Mouse (Mus musculus) regulatory T cell (primary cell): ENCODE results near the gene Magix.
"Not testable (repeated sequence)": the region's sequence is repeated elsewhere in the genome, so short reads cannot be mapped to it uniquely, and the experiment has no call there.

Experiments
- in situ Hi-C: fragments of 300-600 bp; cut with MboI, MseI; formaldehyde crosslinking; loops from one replicate; pipeline ENCODE4 v1.15.1; 2025; ENCODE audit warnings: high pct_unique_total_duplicates

Gene Magix

GRCm38 (mm10) chrX:7680864-7681263, at the start of gene Magix:
Magix (minus strand) TSS chrX:7681251.
- in situ Hi-C loops: no loop called here

GRCm38 (mm10) chrX:7728922-7729265, 47.8 kb upstream of the Magix start:
- in situ Hi-C loops: no loop called here

GRCm38 (mm10) chrX:7728215-7728921, 47.3 kb upstream of the Magix start, which contains the start of gene Praf2:
Praf2 (plus strand) TSS chrX:7728439.
- in situ Hi-C loops: no loop called here

GRCm38 (mm10) chrX:7727176-7727575, 46.1 kb upstream of the Magix start:
- in situ Hi-C loops: no loop called here

GRCm38 (mm10) chrX:7725841-7726240, 44.8 kb upstream of the Magix start:
- in situ Hi-C loops: no loop called here

- in situ Hi-C loops: no loop called here
Observed at GRCm38 (mm10) chrX:7724135-7724534, 43.1 kb upstream of the Magix start.

GRCm38 (mm10) chrX:7722691-7723090, 41.6 kb upstream of the Magix start:
- in situ Hi-C loops: no loop called here

- in situ Hi-C loops: no loop called here
Observed at GRCm38 (mm10) chrX:7722282-7722611, 41.2 kb upstream of the Magix start.

GRCm38 (mm10) chrX:7721514-7722281, 40.6 kb upstream of the Magix start, which contains the start of gene Gm45208:
Gm45208 (plus strand) TSS chrX:7722245.
- in situ Hi-C loops: no loop called here

- in situ Hi-C loops: not testable (repeated sequence)
Observed at GRCm38 (mm10) chrX:7716058-7716457, 35.0 kb upstream of the Magix start.

- in situ Hi-C loops: loop anchor here (5.0 kb wide), 1 partner anchor 383 kb away; no protein-coding TSS in a partner anchor
Observed at GRCm38 (mm10) chrX:7714135-7714899, 33.3 kb upstream of the Magix start, which contains the start of gene Wdr45. Wdr45 (plus strand) TSS chrX:7714333.

GRCm38 (mm10) chrX:7713764-7714134, 32.7 kb upstream of the Magix start:
- in situ Hi-C loops: loop anchor here (5.0 kb wide), 1 partner anchor 384 kb away; no protein-coding TSS in a partner anchor

- in situ Hi-C loops: no loop called here
Observed at GRCm38 (mm10) chrX:7696954-7697381, 15.9 kb upstream of the Magix start, which contains the start of gene Gpkow. Gpkow (plus strand) TSS chrX:7697131.

GRCm38 (mm10) chrX:7696520-7696919, 15.5 kb upstream of the Magix start:
- in situ Hi-C loops: no loop called here

- in situ Hi-C loops: no loop called here
Observed at GRCm38 (mm10) chrX:7692862-7693261, 11.8 kb upstream of the Magix start.

GRCm38 (mm10) chrX:7690486-7690885, 9.4 kb upstream of the Magix start:
- in situ Hi-C loops: no loop called here

GRCm38 (mm10) chrX:7688321-7688720, 7.3 kb upstream of the Magix start:
- in situ Hi-C loops: no loop called here

- in situ Hi-C loops: no loop called here
Observed at GRCm38 (mm10) chrX:7680057-7680412, 1.0 kb downstream of the Magix start.

- in situ Hi-C loops: no loop called here
Observed at GRCm38 (mm10) chrX:7679405-7680056, 1.5 kb downstream of the Magix start.

GRCm38 (mm10) chrX:7678986-7679385, 2.1 kb downstream of the Magix start:
- in situ Hi-C loops: no loop called here

GRCm38 (mm10) chrX:7675001-7675380, 6.1 kb downstream of the Magix start:
- in situ Hi-C loops: no loop called here
